Mouse (Mus musculus) thymus, adult 2 months (tissue): Measurements from ENCODE around the gene Cdh13.

Experiments used
- CTCF ChIP-seq: fragments of 200-500 bp; IDR thresholded peaks from 2 replicates; pipeline ENCODE4 v1.5.1; 2012; ENCODE audit warnings: mild to moderate bottlenecking, control low read depth, low read length, moderate library complexity, borderline replicate concordance; ENCODE audit not compliant: control insufficient read depth, poor library complexity, insufficient read depth; ENCODE audit errors: extremely low read depth
- POLR2A ChIP-seq: fragments of 200-500 bp; IDR thresholded peaks from 2 replicates; pipeline ENCODE4 v1.6.1; 2012; ENCODE audit warnings: mild to moderate bottlenecking, low read length, control low read depth, moderate library complexity; ENCODE audit not compliant: control insufficient read depth, poor library complexity, insufficient read depth; ENCODE audit errors: extremely low read depth

GRCm38 (mm10) chr8:118596816-118597215, 313.3 kb downstream of the Cdh13 start:
- TF ChIP-seq CTCF = no peak
- TF ChIP-seq POLR2A = no peak
